Mouse (Mus musculus): ENCODE data around the gene Phf20. TPM values are rescaled to one million over a fixed set of nuclear protein-coding genes. Genes with fewer than 3 reads are reported as not detected.
"Not testable (repeated sequence)": the region's sequence is repeated elsewhere in the genome, so short reads cannot be mapped to it uniquely, and the experiment has no call there.

Gene Phf20
- polyA plus RNA-seq, 1 experiment from 2014 or later, result 112 TPM

- peaks cover 32% of the 10 kb centered on the region for H3K4me1 ChIP-seq (replicated peaks)
- 74% methylated on average over 2 of the region's 2 CpGs for WGBS
Measured at GRCm38 (mm10) chr2:156181592-156181991, 14.7 kb upstream of the Phf20 start.

GRCm38 (mm10) chr2:156189241-156189640 is 7.0 kb upstream of the Phf20 start:
- 85% methylated on average over 7 of the region's 7 CpGs for WGBS
- H3K9ac ChIP-seq; H3K27me3 ChIP-seq; H3K4me1 ChIP-seq (replicated peaks); H3K4me2 ChIP-seq; ATAC-seq (ENCODE audit: low FRiP score, low read depth); H3K9me3 ChIP-seq; H3K36me3 ChIP-seq; H3K4me3 ChIP-seq; H3K27ac ChIP-seq (replicated peaks): not testable (repeated sequence)

More at GRCm38 (mm10) chr2:156181592-156181991, 14.7 kb upstream of the Phf20 start:
- H3K4me3 ChIP-seq, result no peak overlapping the region
- no peak for ATAC-seq (ENCODE audit: low FRiP score, low read depth)
- no peaks in the 10 kb centered on the region for H3K9me3 ChIP-seq
- no peak overlapping the region for H3K9ac ChIP-seq
- H3K27me3 ChIP-seq, result no peaks in the 10 kb centered on the region
- peak overlapping the region; percentile 69 for H3K4me2 ChIP-seq
- H3K36me3 ChIP-seq, result peaks cover 14% of the 10 kb centered on the region
- H3K27ac ChIP-seq (replicated peaks), result peak overlapping the region; percentile 98

- no peaks in the 10 kb centered on the region for H3K4me1 ChIP-seq (replicated peaks)
- no peaks in the 10 kb centered on the region for H3K36me3 ChIP-seq
- no peak overlapping the region for H3K4me3 ChIP-seq
- no peak overlapping the region for H3K4me2 ChIP-seq
- no peak overlapping the region for H3K27ac ChIP-seq (replicated peaks)
- no peak overlapping the region for H3K9ac ChIP-seq
- WGBS, result 86% methylated on average over 14 of the region's 14 CpGs
- no peaks in the 10 kb centered on the region for H3K27me3 ChIP-seq
- no peaks in the 10 kb centered on the region for H3K9me3 ChIP-seq
- ATAC-seq (ENCODE audit: low FRiP score, low read depth), result no peak
Measured at GRCm38 (mm10) chr2:156190004-156190896, 6.0 kb upstream of the Phf20 start.

- no peaks in the 10 kb centered on the region for H3K9me3 ChIP-seq
- WGBS, result 95% methylated on average over 2 of the region's 2 CpGs
- H3K27me3 ChIP-seq, result no peaks in the 10 kb centered on the region
- H3K36me3 ChIP-seq, result no peaks in the 10 kb centered on the region
- no peak overlapping the region for H3K4me2 ChIP-seq
- ATAC-seq (ENCODE audit: low FRiP score, low read depth), result no peak
- no peak overlapping the region for H3K9ac ChIP-seq
- H3K4me1 ChIP-seq (replicated peaks), result peaks cover 8% of the 10 kb centered on the region; the same call in 1 of the 2 replicates
- H3K4me3 ChIP-seq, result no peak overlapping the region
- H3K27ac ChIP-seq (replicated peaks), result no peak overlapping the region
Measured at GRCm38 (mm10) chr2:156191540-156191939, 4.7 kb upstream of the Phf20 start.

DNA sequence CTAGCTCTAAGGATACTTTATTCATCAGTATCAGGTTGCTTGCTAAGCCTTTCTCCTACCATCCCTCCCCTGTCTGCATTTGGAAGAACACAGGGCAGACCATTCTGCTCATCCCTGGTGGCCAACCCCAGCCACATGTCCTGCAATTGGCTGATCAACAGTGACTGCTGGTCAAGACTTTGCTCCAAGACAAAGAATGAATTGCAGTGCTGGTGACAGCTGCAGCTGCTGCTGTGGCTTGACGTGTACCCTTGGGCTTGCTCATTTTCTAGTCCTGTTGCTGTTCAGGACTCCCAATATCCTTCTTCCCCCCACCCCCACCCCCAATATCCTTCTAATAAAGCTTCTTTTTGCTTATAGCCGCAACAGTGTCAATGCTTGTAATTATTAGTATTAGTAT is 4.2 kb upstream of the Phf20 start:
- Histone ChIP-seq H3K36me3 (no peaks in the 10 kb centered on the region), H3K9me3 (no peaks in the 10 kb centered on the region), H3K27ac (replicated peaks) (no peak overlapping the region), H3K27me3 (no peaks in the 10 kb centered on the region), H3K4me1 (replicated peaks) (peaks cover 8% of the 10 kb centered on the region; the same call in 1 of the 2 replicates), H3K4me3 (no peak overlapping the region), H3K4me2 (no peak overlapping the region), H3K9ac (no peak overlapping the region)
- 65% methylated on average over 2 of the region's 2 CpGs for WGBS
- no peak for ATAC-seq (ENCODE audit: low FRiP score, low read depth)

DNA sequence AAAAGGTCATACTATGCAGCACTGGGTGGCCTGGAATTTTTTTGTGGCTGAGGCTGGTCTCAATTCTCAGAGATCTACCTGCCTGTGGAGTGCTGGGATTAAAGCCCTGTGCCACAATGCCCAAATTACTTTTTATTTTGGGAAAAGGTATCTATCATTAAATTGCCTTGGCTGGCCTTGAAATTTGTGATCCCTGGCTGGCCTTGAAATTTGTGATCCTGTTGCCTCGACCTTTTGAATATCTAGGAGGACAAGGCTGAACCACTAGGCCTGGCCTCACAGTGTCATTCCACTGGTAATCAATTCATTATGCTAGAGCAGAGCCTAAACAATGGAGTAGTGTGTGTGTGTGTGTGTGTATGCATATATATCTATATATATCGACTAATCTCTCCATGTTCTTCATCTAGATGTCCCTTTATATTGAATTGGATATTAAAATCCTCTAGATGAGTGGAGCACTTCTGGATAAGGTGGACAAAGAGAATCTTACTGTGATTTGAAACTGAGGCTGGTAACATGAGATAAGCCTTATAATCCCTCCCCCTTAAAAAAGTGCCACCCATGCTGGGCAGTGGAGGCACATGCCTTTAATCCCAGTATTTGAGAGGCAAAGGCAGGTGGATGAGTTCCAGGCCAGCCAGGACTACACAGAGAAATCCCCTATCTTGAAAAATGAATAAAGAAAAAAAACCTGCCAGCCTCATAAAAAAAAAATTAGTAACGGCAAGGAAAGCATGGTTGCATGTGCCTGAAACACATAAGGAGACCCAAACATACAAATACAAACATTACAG is 3.0 kb upstream of the Phf20 start:
- Histone ChIP-seq H3K36me3 (no peaks in the 10 kb centered on the region), H3K27me3 (no peaks in the 10 kb centered on the region), H3K4me3 (no peak overlapping the region), H3K4me1 (replicated peaks) (peaks cover 18% of the 10 kb centered on the region), H3K9ac (no peak overlapping the region), H3K27ac (replicated peaks) (no peak overlapping the region), H3K4me2 (no peak overlapping the region), H3K9me3 (no peaks in the 10 kb centered on the region)
- 81% methylated on average over 3 of the region's 3 CpGs for WGBS
- ATAC-seq (ENCODE audit: low FRiP score, low read depth), result no peak

GRCm38 (mm10) chr2:156194571-156194970 is 1.7 kb upstream of the Phf20 start:
- no peaks in the 10 kb centered on the region for H3K27me3 ChIP-seq
- ATAC-seq (ENCODE audit: low FRiP score, low read depth), result no peak
- no peak overlapping the region for H3K9ac ChIP-seq
- no peak overlapping the region for H3K4me3 ChIP-seq
- H3K27ac ChIP-seq (replicated peaks), result no peak overlapping the region
- peaks cover 29% of the 10 kb centered on the region for H3K4me1 ChIP-seq (replicated peaks)
- H3K4me2 ChIP-seq, result no peak overlapping the region
- H3K9me3 ChIP-seq, result no peaks in the 10 kb centered on the region
- no peaks in the 10 kb centered on the region for H3K36me3 ChIP-seq

- Histone ChIP-seq H3K9me3 (no peaks in the 10 kb centered on the region), H3K36me3 (0 out of 2 replicates have a peak, but pooled peaks cover 2% of the 10 kb centered on the region), H3K27me3 (no peaks in the 10 kb centered on the region), H3K4me1 (replicated peaks) (peaks cover 41% of the 10 kb centered on the region), H3K9ac (peak overlapping the region; percentile 81), H3K4me3 (peak overlapping the region; percentile 84), H3K4me2 (peak overlapping the region; percentile 72), H3K27ac (replicated peaks) (peak overlapping the region; percentile 99)
- WGBS, result 4% methylated on average over 17 of the region's 17 CpGs
- no peak; the same call in 1 of the 2 replicates for ATAC-seq (ENCODE audit: low FRiP score, low read depth)
Measured at GRCm38 (mm10) chr2:156197129-156197911, 1.1 kb downstream of the Phf20 start.

DNA sequence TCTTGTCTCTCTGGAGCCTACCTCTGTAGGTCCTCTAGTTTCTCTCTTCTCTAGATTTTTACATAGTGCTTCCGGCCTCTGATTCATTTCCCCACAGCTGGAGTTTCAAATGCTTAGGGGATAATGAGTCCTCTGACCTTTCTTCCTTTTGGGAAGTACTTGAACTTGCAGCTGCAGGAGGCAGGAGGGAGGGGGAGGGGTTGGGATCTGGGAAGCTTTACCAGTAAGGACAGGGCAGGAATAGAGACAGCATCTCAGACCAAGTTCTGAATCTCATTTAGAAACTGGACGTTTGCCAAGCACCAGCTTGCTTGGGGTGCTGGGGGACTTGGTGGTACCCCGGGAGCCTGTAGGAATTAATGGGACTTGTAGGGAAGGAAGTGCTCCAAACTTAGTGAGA is 3.7 kb downstream of the Phf20 start:
- ATAC-seq (ENCODE audit: low FRiP score, low read depth), result no peak
- Histone ChIP-seq H3K4me1 (replicated peaks) (peaks cover 53% of the 10 kb centered on the region), H3K4me3 (no peak overlapping the region), H3K36me3 (0 out of 2 replicates have a peak, but pooled peaks cover 6% of the 10 kb centered on the region), H3K27me3 (no peaks in the 10 kb centered on the region), H3K9ac (no peak overlapping the region), H3K9me3 (no peaks in the 10 kb centered on the region), H3K27ac (replicated peaks) (no peak overlapping the region), H3K4me2 (no peak overlapping the region)
- 37% methylated on average over 3 of the region's 3 CpGs for WGBS

- no peak for ATAC-seq (ENCODE audit: low FRiP score, low read depth)
- Histone ChIP-seq H3K27ac (replicated peaks) (no peak overlapping the region), H3K36me3 (0 out of 2 replicates have a peak, but pooled peaks cover 6% of the 10 kb centered on the region), H3K27me3 (no peaks in the 10 kb centered on the region), H3K9ac (no peak overlapping the region), H3K4me3 (no peak overlapping the region), H3K9me3 (no peaks in the 10 kb centered on the region), H3K4me1 (replicated peaks) (peaks cover 45% of the 10 kb centered on the region), H3K4me2 (no peak overlapping the region)
- 95% methylated on average over 4 of the region's 4 CpGs for WGBS
Measured at GRCm38 (mm10) chr2:156201486-156201885, 5.2 kb downstream of the Phf20 start.

DNA sequence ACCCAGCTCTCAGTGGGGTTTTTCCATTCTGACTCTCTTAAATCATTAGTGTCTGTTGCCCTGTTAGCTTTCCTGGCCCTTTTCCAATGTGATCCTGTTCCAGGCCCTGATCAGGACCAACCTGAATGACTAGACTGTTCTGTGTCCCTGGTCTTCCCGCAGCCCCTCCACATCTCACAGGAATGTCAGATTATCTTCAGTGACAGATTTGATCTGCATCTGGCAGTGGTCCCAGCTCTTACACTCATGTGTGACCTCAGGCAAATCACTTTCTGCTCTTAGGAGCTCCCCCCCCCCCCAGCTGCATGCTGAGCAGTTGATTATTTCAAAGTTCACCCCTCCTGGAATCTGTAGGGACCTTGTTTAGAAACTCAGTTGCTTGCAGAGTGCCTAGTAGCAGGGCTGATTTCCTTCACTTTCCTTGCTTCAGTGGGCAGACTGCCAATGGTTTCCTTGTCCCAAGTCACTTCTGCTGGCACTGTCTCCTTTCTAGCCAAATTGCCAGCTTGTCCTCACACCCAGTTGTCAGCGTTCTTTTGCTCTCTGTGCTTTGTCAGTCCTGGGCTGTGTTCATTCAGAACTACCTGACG is 6.7 kb downstream of the Phf20 start:
- peaks cover 39% of the 10 kb centered on the region for H3K4me1 ChIP-seq (replicated peaks)
- H3K36me3 ChIP-seq, result 0 out of 2 replicates have a peak, but pooled peaks cover 6% of the 10 kb centered on the region
- H3K9me3 ChIP-seq, result no peaks in the 10 kb centered on the region
- no peak overlapping the region for H3K4me2 ChIP-seq
- 35% methylated on average over 3 of the region's 3 CpGs for WGBS
- peak overlapping the region; percentile 81 for H3K27ac ChIP-seq (replicated peaks)
- H3K4me3 ChIP-seq, result no peak overlapping the region
- no peak overlapping the region for H3K9ac ChIP-seq
- H3K27me3 ChIP-seq, result no peaks in the 10 kb centered on the region
- ATAC-seq (ENCODE audit: low FRiP score, low read depth), result peak; percentile 85

All from hindbrain, embryonic 15.5 days (tissue).